Mouse (Mus musculus) urinary bladder, postnatal 4 days (tissue): Measurements from ENCODE around the gene Itga10.
"Not testable (repeated sequence)": the region's sequence is repeated elsewhere in the genome, so short reads cannot be mapped to it uniquely, and the experiment has no call there.

Experiments
- DNase-seq, 2 experiments: peaks; one replicate each; pipeline ENCODE4 v3.0.0; 2021 to 2022; ENCODE audit warnings: low spot score in 2 of 2

Itga10 gene

GRCm38 (mm10) chr3:96680269-96680956 is 35.0 kb downstream of the Itga10 start:
- no peak for DNase-seq

GRCm38 (mm10) chr3:96683496-96683895 is 38.1 kb downstream of the Itga10 start:
- no peak for DNase-seq

GRCm38 (mm10) chr3:96684151-96684821 is 38.9 kb downstream of the Itga10 start:
- peak in 1 of 2 experiments; percentile 45 for DNase-seq

- no peak for DNase-seq
These were observed 39.4 kb downstream of the Itga10 start for GRCm38 (mm10) chr3:96684822-96685156.

GRCm38 (mm10) chr3:96686057-96686456 is 40.7 kb downstream of the Itga10 start:
- DNase-seq, result not testable (repeated sequence)

- no peak for DNase-seq
These were observed 43.5 kb downstream of the Itga10 start for GRCm38 (mm10) chr3:96688854-96689253.

- no peak for DNase-seq
These were observed 44.9 kb downstream of the Itga10 start for GRCm38 (mm10) chr3:96690298-96690697.

GRCm38 (mm10) chr3:96692506-96692905 is 47.1 kb downstream of the Itga10 start:
- peak in 1 of 2 experiments; percentile 76 for DNase-seq

GRCm38 (mm10) chr3:96693579-96693978 is 48.2 kb downstream of the Itga10 start:
- DNase-seq, result no peak

GRCm38 (mm10) chr3:96696198-96696765 is 50.9 kb downstream of the Itga10 start, which contains the start of gene Pias3:
Gene Pias3, plus strand, starts transcription at chr3:96696384.
- peak; percentile 87 to 88 for DNase-seq

- DNase-seq, result peak; percentile 91 to 92
These were observed 51.7 kb downstream of the Itga10 start for GRCm38 (mm10) chr3:96696766-96697732.

- DNase-seq, result no peak
These were observed 53.8 kb downstream of the Itga10 start for GRCm38 (mm10) chr3:96698993-96699690.

GRCm38 (mm10) chr3:96700376-96700775 is 55.0 kb downstream of the Itga10 start:
- DNase-seq, result no peak

- no peak for DNase-seq
These were observed 55.6 kb downstream of the Itga10 start for GRCm38 (mm10) chr3:96701003-96701402.

GRCm38 (mm10) chr3:96704778-96705177 is 59.4 kb downstream of the Itga10 start:
- no peak for DNase-seq

GRCm38 (mm10) chr3:96706217-96706616 is 60.8 kb downstream of the Itga10 start:
- no peak for DNase-seq

- DNase-seq, result no peak
These were observed 61.6 kb downstream of the Itga10 start for GRCm38 (mm10) chr3:96706984-96707383.

- DNase-seq, result peak; percentile 79 to 86
These were observed 62.7 kb downstream of the Itga10 start, which contains the start of gene Nudt17 for GRCm38 (mm10) chr3:96707903-96708683. Gene Nudt17, minus strand, starts transcription at chr3:96708562.

- DNase-seq, result no peak
These were observed 63.3 kb downstream of the Itga10 start for GRCm38 (mm10) chr3:96708684-96709064.
